Mouse (Mus musculus) MEL (cell line): ENCODE measurements around the gene Gbp2b. TPM values are rescaled to one million over a fixed set of nuclear protein-coding genes. Genes with fewer than 3 reads are reported as not detected.

Source experiments
- DNase-seq: peaks from one replicate; pipeline ENCODE4 v3.0.0; 2011; ENCODE audit warnings: low read depth, low spot score
- H3K27ac ChIP-seq: 2 replicates; pipeline ENCODE4 v1.5.1; 2012; ENCODE audit warnings: low read depth, mild to moderate bottlenecking, control low read depth, low read length, moderate library complexity; ENCODE audit not compliant: control insufficient read depth
- H3K27me3 ChIP-seq, 2 experiments: fragments of 150-350 bp in 1 of 2; sonication (generic) in 1 of 2; 2 replicates each; pipeline ENCODE4 v1.6.1; 2012; ENCODE audit warnings: low read length in 2 of 2, mild to moderate bottlenecking in 2 of 2, improper control_type of control experiment in 1 of 2, moderate library complexity in 1 of 2; ENCODE audit not compliant: insufficient read depth in 2 of 2, control insufficient read depth in 1 of 2
- H3K36me3 ChIP-seq, 2 experiments: 2 replicates each; pipeline ENCODE4 v1.6.1; 2012 to 2014; ENCODE audit warnings: low read length in 2 of 2, improper control_type of control experiment in 1 of 2, inconsistent platforms in 1 of 2, mild to moderate bottlenecking in 1 of 2; ENCODE audit not compliant: insufficient read depth in 2 of 2, control insufficient read depth in 1 of 2
- H3K4me1 ChIP-seq, 2 experiments: fragments of 150-350 bp in 1 of 2; sonication (generic) in 1 of 2; 2 replicates each; pipeline ENCODE4 v1.6.1; 2012; ENCODE audit warnings: low read length in 2 of 2, improper control_type of control experiment in 1 of 2, mild to moderate bottlenecking in 1 of 2; ENCODE audit not compliant: insufficient read depth in 2 of 2, control insufficient read depth in 1 of 2
- H3K4me3 ChIP-seq, 2 experiments: fragments of 150-350 bp in 1 of 2; sonication (generic) in 1 of 2; 2 replicates each; pipeline ENCODE4 v1.5.1; 2012; ENCODE audit warnings: low read depth in 2 of 2, low read length in 2 of 2, mild to moderate bottlenecking in 2 of 2, moderate library complexity in 2 of 2, control low read depth in 1 of 2, improper control_type of control experiment in 1 of 2; ENCODE audit not compliant: control insufficient read depth in 1 of 2, insufficient read depth in 1 of 2
- H3K79me2 ChIP-seq: 2 replicates; pipeline ENCODE4 v1.6.1; 2012; ENCODE audit warnings: mild to moderate bottlenecking, low read length, moderate library complexity; ENCODE audit not compliant: control insufficient read depth, poor library complexity, insufficient read depth
- H3K9ac ChIP-seq: 2 replicates; pipeline ENCODE4 v1.6.1; 2012; ENCODE audit warnings: low read depth, mild to moderate bottlenecking, control low read depth, low read length, moderate library complexity; ENCODE audit not compliant: control insufficient read depth, poor library complexity, severe bottlenecking
- H3K9me3 ChIP-seq: fragments of 150-350 bp; sonication (generic); replicated peaks from 2 replicates; pipeline ENCODE4 v1.6.1; 2012; ENCODE audit warnings: mild to moderate bottlenecking, low read length, improper control_type of control experiment, moderate library complexity; ENCODE audit not compliant: insufficient read depth
- BHLHE40 ChIP-seq: IDR thresholded peaks from 2 replicates; pipeline ENCODE4 v1.6.1; 2012; ENCODE audit warnings: low read depth, mild to moderate bottlenecking, inconsistent platforms, low read length, improper control_type of control experiment, borderline replicate concordance
- CHD1 ChIP-seq: IDR thresholded peaks from 2 replicates; pipeline ENCODE4 v1.6.1; 2012; ENCODE audit warnings: low read depth, mild to moderate bottlenecking, inconsistent platforms, low read length, improper control_type of control experiment
- CHD2 ChIP-seq: IDR thresholded peaks from 2 replicates; pipeline ENCODE4 v1.6.1; 2011; ENCODE audit warnings: low read length, improper control_type of control experiment
- CTCF ChIP-seq, 3 experiments: IDR thresholded peaks in 2 of 3; conservative IDR thresholded peaks in 1 of 3; 2 replicates each; pipeline ENCODE4 v1.5.1; 2011 to 2012; ENCODE audit warnings: low read length in 3 of 3, low read depth in 2 of 3, mild to moderate bottlenecking in 2 of 3, improper control_type of control experiment in 1 of 3, inconsistent platforms in 1 of 3, mixed read lengths in 1 of 3, moderate library complexity in 1 of 3; ENCODE audit not compliant: control insufficient read depth in 1 of 3, insufficient read depth in 1 of 3, poor library complexity in 1 of 3, severe bottlenecking in 1 of 3
- E2F4 ChIP-seq: IDR thresholded peaks from 2 replicates; pipeline ENCODE4 v1.6.1; 2011; ENCODE audit warnings: low read depth, low read length, improper control_type of control experiment, borderline replicate concordance
- ELF1 ChIP-seq: IDR thresholded peaks from 2 replicates; pipeline ENCODE4 v1.6.1; 2014; ENCODE audit warnings: low read depth, mild to moderate bottlenecking, inconsistent platforms, low read length, improper control_type of control experiment, moderate library complexity
- EP300 ChIP-seq, 2 experiments: IDR thresholded peaks; 2 replicates each; pipeline ENCODE4 v1.6.1; 2011; ENCODE audit warnings: improper control_type of control experiment in 2 of 2, low read length in 2 of 2, low read depth in 1 of 2, mild to moderate bottlenecking in 1 of 2
- ETS1 ChIP-seq: IDR thresholded peaks from 2 replicates; pipeline ENCODE4 v1.6.1; 2012; ENCODE audit warnings: low read depth, mild to moderate bottlenecking, inconsistent platforms, low read length, improper control_type of control experiment, moderate library complexity
- GABPA ChIP-seq: IDR thresholded peaks from 2 replicates; pipeline ENCODE4 v1.6.1; 2012; ENCODE audit warnings: low read depth, mild to moderate bottlenecking, inconsistent platforms, low read length, improper control_type of control experiment, moderate library complexity
- GATA1 ChIP-seq: IDR thresholded peaks from 2 replicates; pipeline ENCODE4 v1.6.1; 2011; ENCODE audit warnings: low read depth, low read length, improper control_type of control experiment
- JUND ChIP-seq: IDR thresholded peaks from 2 replicates; pipeline ENCODE4 v1.6.1; 2011; ENCODE audit warnings: low read depth, mild to moderate bottlenecking, improper control_type of control experiment, low read length
- MAZ ChIP-seq: IDR thresholded peaks from 2 replicates; pipeline ENCODE4 v1.6.1; 2012; ENCODE audit warnings: low read depth, mild to moderate bottlenecking, inconsistent platforms, low read length, improper control_type of control experiment
- MXI1 ChIP-seq: IDR thresholded peaks from 2 replicates; pipeline ENCODE4 v1.6.1; 2011; ENCODE audit warnings: mild to moderate bottlenecking, low read depth, low read length, improper control_type of control experiment
- MYB ChIP-seq: IDR thresholded peaks from 2 replicates; pipeline ENCODE4 v1.6.1; 2011; ENCODE audit warnings: mild to moderate bottlenecking, low read depth, low read length, improper control_type of control experiment
- NELFE ChIP-seq: IDR thresholded peaks from 2 replicates; pipeline ENCODE4 v1.6.1; 2011; ENCODE audit warnings: low read depth, low read length, improper control_type of control experiment
- NRF1 ChIP-seq: IDR thresholded peaks from 2 replicates; pipeline ENCODE4 v1.6.1; 2014; ENCODE audit warnings: low read depth, mild to moderate bottlenecking, inconsistent platforms, low read length, improper control_type of control experiment, moderate library complexity; ENCODE audit not compliant: poor library complexity, insufficient read depth, severe bottlenecking
- POLR2A ChIP-seq, 2 experiments: IDR thresholded peaks; 2 replicates each; pipeline ENCODE4 v1.6.1; 2011 to 2012; ENCODE audit warnings: low read length in 2 of 2, mild to moderate bottlenecking in 2 of 2, control low read depth in 1 of 2, improper control_type of control experiment in 1 of 2, low read depth in 1 of 2, moderate library complexity in 1 of 2; ENCODE audit not compliant: control insufficient read depth in 1 of 2, insufficient read depth in 1 of 2, poor library complexity in 1 of 2
- POLR2AphosphoS5 ChIP-seq: IDR thresholded peaks from 2 replicates; pipeline ENCODE4 v1.6.1; 2012; ENCODE audit warnings: low read depth, borderline replicate concordance, mild to moderate bottlenecking, inconsistent platforms, low read length, moderate library complexity, mixed read lengths
- TAL1 ChIP-seq: IDR thresholded peaks from 2 replicates; pipeline ENCODE4 v1.6.1; 2012; ENCODE audit warnings: mild to moderate bottlenecking, inconsistent platforms, low read length, moderate library complexity, mixed read lengths
- UBTF ChIP-seq: IDR thresholded peaks from 2 replicates; pipeline ENCODE4 v1.6.1; 2012; ENCODE audit warnings: low read depth, mild to moderate bottlenecking, inconsistent platforms, low read length, improper control_type of control experiment, moderate library complexity, borderline replicate concordance; ENCODE audit not compliant: insufficient read depth
- USF1 ChIP-seq: IDR thresholded peaks from 2 replicates; pipeline ENCODE4 v1.6.1; 2014; ENCODE audit warnings: low read depth, mild to moderate bottlenecking, inconsistent platforms, low read length, improper control_type of control experiment, moderate library complexity
- ZC3H11A ChIP-seq: IDR thresholded peaks from 2 replicates; pipeline ENCODE4 v1.6.1; 2012; ENCODE audit warnings: low read depth, mild to moderate bottlenecking, inconsistent platforms, low read length, improper control_type of control experiment
- ZMIZ1 ChIP-seq: IDR thresholded peaks from 2 replicates; pipeline ENCODE4 v1.6.1; 2012; ENCODE audit warnings: low read depth, mild to moderate bottlenecking, inconsistent platforms, low read length, improper control_type of control experiment, moderate library complexity
- ZNF384 ChIP-seq: IDR thresholded peaks from 2 replicates; pipeline ENCODE4 v1.6.1; 2012; ENCODE audit warnings: low read depth, mild to moderate bottlenecking, inconsistent platforms, low read length, improper control_type of control experiment
- polyA plus RNA-seq, 2 experiments: library from polyadenylated mRNA; stranded (reverse) in 1 of 2; unstranded in 1 of 2; fragments of >175 nt in 1 of 2; fragments of >200 nt in 1 of 2; gene quantifications; 2 replicates each; pipeline versions ENCODE4 v1.2.1 to v1.2.4; 2012; ENCODE audit warnings: low replicate concordance in 2 of 2, low read depth in 1 of 2; ENCODE audit not compliant: insufficient read length in 2 of 2, insufficient read depth in 1 of 2, missing spikeins in 1 of 2
- total RNA-seq: library from RNA; depleted of rRNA; stranded (reverse); fragments of 300-350 nt; gene quantifications from 2 replicates; pipeline ENCODE4 v1.2.3, GENCODE M21; 2012

Gbp2b gene
- total and polyA plus RNA-seq, 3 experiments, result not detected

DNA sequence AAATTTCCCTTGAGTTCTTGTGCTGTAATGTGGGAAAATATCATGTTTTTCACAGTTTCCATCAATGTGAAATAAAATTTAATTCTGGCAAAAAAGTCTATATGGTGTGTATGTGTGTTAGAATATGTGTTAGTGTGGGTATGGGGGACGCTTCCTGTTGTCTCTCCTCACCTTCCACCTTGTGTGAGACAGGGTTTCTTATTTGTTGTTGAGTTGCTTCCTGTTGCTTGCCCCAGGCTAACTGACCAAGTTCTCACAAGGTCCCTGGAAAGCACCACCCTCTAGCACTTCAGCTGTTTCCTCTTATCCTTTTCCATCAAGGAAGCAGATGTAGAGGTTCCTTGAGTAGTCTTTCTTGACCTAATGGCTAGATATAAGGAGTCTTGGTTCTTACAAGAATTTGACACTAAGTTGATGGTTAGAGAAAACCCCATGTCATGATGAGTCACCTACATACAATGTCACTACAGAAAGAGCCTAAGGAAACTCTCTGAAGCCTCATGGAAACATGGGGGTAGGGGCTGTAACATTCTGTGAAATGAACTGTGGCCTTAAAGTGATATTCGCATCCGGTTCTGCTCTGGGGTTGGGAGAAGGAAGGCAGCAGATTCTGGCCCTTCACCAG lies 44.5 kb upstream of the Gbp2b start:
- no peak overlapping the region for H3K4me3 ChIP-seq
- no peaks in the 10 kb centered on the region for H3K36me3 ChIP-seq
- no peaks in the 10 kb centered on the region for H3K27me3 ChIP-seq
- no peak overlapping the region for H3K9ac ChIP-seq
- TF ChIP-seq NELFE (no peak), ETS1 (no peak), E2F4 (no peak), MAZ (no peak), POLR2A (IDR thresholded peaks at IDR 0.05; ENCODE audit: control insufficient read depth in 1 of 2, insufficient read depth in 1 of 2, low read depth in 1 of 2, low read length in 2 of 2, poor library complexity in 1 of 2) (no peak)
- no peaks in the 10 kb centered on the region for H3K9me3 ChIP-seq
- no peaks in the 10 kb centered on the region for H3K4me1 ChIP-seq
- H3K27ac ChIP-seq, result no peak overlapping the region
- no peak for DNase-seq
- H3K79me2 ChIP-seq, result no peaks in the 10 kb centered on the region

DNA sequence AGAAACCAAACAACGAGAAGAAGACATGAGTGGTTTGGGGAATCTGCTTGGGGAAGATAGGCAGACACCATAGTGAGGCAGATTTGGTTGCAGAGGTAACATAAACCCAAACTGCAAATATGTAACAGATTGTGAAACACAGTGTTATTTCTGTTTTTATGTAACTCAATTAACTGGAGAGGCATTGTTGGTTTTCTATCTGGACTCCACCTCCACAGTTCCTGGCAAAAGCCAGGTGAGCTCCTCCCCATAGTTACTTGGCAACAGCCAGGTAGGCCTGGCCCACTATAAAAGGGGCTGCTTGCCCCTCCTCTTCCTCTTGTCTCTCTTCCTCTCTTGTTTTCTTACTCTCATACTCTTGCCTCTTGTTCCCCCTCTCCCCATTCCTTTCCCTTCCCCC lies 40.0 kb upstream of the Gbp2b start:
- TF ChIP-seq MYB (no peak), NELFE (no peak), ETS1 (no peak), POLR2AphosphoS5 (no peak), CTCF (IDR thresholded peaks at IDR 0.05 in 2 of 3, conservative IDR thresholded peaks at IDR 0.05 in 1 of 3; ENCODE audit: control insufficient read depth in 1 of 3, insufficient read depth in 1 of 3, low read depth in 2 of 3, low read length in 3 of 3, poor library complexity in 1 of 3, severe bottlenecking in 1 of 3) (no peak), POLR2A (IDR thresholded peaks at IDR 0.05; ENCODE audit: control insufficient read depth in 1 of 2, insufficient read depth in 1 of 2, low read depth in 1 of 2, low read length in 2 of 2, poor library complexity in 1 of 2) (no peak), ELF1 (no peak), GABPA (no peak), GATA1 (no peak), ZNF384 (no peak), ZC3H11A (no peak)
- Histone ChIP-seq H3K27me3 (no peaks in the 10 kb centered on the region), H3K36me3 (no peaks in the 10 kb centered on the region), H3K4me1 (no peaks in the 10 kb centered on the region), H3K9ac (no peak overlapping the region), H3K4me3 (no peak overlapping the region), H3K9me3 (no peaks in the 10 kb centered on the region), H3K79me2 (no peaks in the 10 kb centered on the region), H3K27ac (no peak overlapping the region)
- DNase-seq, result no peak

DNA sequence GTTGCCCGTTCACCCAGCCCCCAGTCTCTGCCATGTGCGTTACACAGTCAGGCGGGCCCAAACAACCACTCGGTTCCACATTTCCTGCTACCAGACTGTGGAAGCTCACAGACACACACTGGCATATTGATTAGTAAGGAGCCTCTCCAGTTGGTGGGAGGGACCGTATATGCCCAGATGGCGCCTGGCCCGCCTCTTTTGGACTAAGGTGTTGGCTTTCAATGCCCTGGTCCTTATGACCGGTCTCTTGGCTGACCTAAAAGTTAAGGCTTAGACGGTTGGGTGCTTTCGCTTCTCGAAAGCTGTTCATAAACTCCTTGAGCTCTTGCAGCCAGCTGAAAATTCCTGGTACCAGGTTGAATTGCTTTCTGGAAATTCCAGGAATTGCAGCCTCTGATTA lies 39.0 kb upstream of the Gbp2b start:
- Histone ChIP-seq H3K9ac (no peak overlapping the region), H3K27me3 (no peaks in the 10 kb centered on the region)
- TF ChIP-seq EP300 (IDR thresholded peaks at IDR 0.05; ENCODE audit: low read depth in 1 of 2, low read length in 2 of 2), result no peak
- no peak for TF ChIP-seq JUND
- no peak for TF ChIP-seq MXI1
- TF ChIP-seq CHD2, result no peak
- TF ChIP-seq UBTF, result no peak
- TF ChIP-seq CHD1, result no peak
- no peak for TF ChIP-seq MAZ
- no peak for TF ChIP-seq USF1
- TF ChIP-seq ZC3H11A, result no peak
- TF ChIP-seq E2F4, result no peak
- no peak for TF ChIP-seq ZMIZ1
- no peak for TF ChIP-seq POLR2AphosphoS5
- TF ChIP-seq NRF1, result no peak
- TF ChIP-seq BHLHE40, result no peak
- no peak for TF ChIP-seq ETS1
- TF ChIP-seq MYB, result no peak
- no peak for TF ChIP-seq TAL1

More for the DNA sequence above, 39.0 kb upstream of the Gbp2b start:
- H3K27ac ChIP-seq, result no peak overlapping the region
- no peaks in the 10 kb centered on the region for H3K79me2 ChIP-seq
- H3K9me3 ChIP-seq, result no peaks in the 10 kb centered on the region
- no peaks in the 10 kb centered on the region for H3K36me3 ChIP-seq
- DNase-seq, result no peak
- H3K4me1 ChIP-seq, result peaks cover 0 to 2% of the 10 kb centered on the region in 2 experiments; a peak in 1 of 4 replicates
- no peak overlapping the region for H3K4me3 ChIP-seq
